Mouse (Mus musculus): Measurements from ENCODE around the gene Gm20518.

DNA sequence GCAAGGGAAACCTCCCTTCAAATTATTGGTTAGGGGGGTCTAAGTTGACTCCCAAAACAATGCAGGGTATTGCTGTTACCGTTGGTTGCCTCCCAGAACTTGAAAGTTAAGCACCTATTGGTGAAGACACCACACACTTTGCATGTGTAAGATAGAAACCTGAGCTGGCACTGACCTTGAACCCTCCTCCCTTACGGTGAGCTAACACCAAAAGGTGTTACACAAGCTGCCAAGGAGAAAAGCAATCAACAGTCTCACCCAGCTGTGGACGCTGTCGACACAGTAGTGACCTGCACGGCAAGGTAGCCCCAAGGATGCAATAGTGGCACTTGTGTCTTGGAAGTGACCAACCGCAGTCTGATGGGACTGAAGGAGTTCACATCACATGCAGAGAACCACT is 7.4 kb downstream of the Gm20518 start:
- no peak for TF ChIP-seq CTCF (IDR thresholded peaks at IDR 0.05; ENCODE audit: low read depth, low read length)
- no peak for TF ChIP-seq TAL1 (conservative IDR thresholded peaks at IDR 0.05; ENCODE audit: low read depth, low read length)
- TF ChIP-seq GATA1 (IDR thresholded peaks at IDR 0.05; ENCODE audit: borderline replicate concordance, low read length), result no peak
